ENCODE assay signal across 8 mouse cellular contexts in genomic region chr6:48684319-48684718, GRCm38 (mm10). TPM values are rescaled to one million over a fixed set of nuclear protein-coding genes. Genes with fewer than 3 reads are reported as not detected.
A peak's percentile ranks its signal among the peaks of the same experiment; 100 is the strongest.
DNase-seq lines count a peak whose midpoint lies in the region; ATAC-seq lines count a peak whose summit lies in the region.

Gene Gimap4, plus strand, starts transcription at chr6:48684549.

- H3K4me3 ChIP-seq in kidney, embryonic 16.5 days (ENCODE audit: low read length) = peak within 1 kb of the TSS; percentile 22
- H3K4me3 ChIP-seq in megakaryocyte, embryonic 14.5 days (replicated peaks) = peak within 1 kb of the TSS; percentile 2
- no peak within 1 kb of the TSS for H3K4me3 ChIP-seq in forebrain, embryonic 12.5 days (replicated peaks)

- peak within 1 kb of the TSS; percentile 72 for H3K27ac ChIP-seq in kidney, embryonic 16.5 days (ENCODE audit: low read length)
- no peak within 1 kb of the TSS for H3K27ac ChIP-seq in forebrain, embryonic 12.5 days

- no peaks in the 10 kb centered on the region for H3K4me1 ChIP-seq in kidney, embryonic 16.5 days (ENCODE audit: insufficient read depth, low read length)
- peaks cover 82% of the 10 kb centered on the region for H3K4me1 ChIP-seq in megakaryocyte, embryonic 14.5 days
- no peaks in the 10 kb centered on the region for H3K4me1 ChIP-seq in forebrain, embryonic 12.5 days

- H3K27me3 ChIP-seq in kidney, embryonic 16.5 days (ENCODE audit: insufficient read depth, low read length) = no peaks in the 10 kb centered on the region
- no peaks in the 10 kb centered on the region for H3K27me3 ChIP-seq in megakaryocyte, embryonic 14.5 days (replicated peaks)
- no peaks in the 10 kb centered on the region for H3K27me3 ChIP-seq in forebrain, embryonic 12.5 days

- H3K36me3 ChIP-seq in kidney, embryonic 16.5 days (ENCODE audit: insufficient read depth, low read length) = no peaks in the 10 kb centered on the region
- H3K36me3 ChIP-seq in megakaryocyte, embryonic 14.5 days (replicated peaks; ENCODE audit: low read length) = peaks cover 12% of the 10 kb centered on the region
- no peaks in the 10 kb centered on the region for H3K36me3 ChIP-seq in forebrain, embryonic 12.5 days (replicated peaks)

- H3K4me2 ChIP-seq in kidney, embryonic 16.5 days (replicated peaks; ENCODE audit: low read depth, low read length) = peak within 1 kb of the TSS; percentile 31
- H3K4me2 ChIP-seq in forebrain, embryonic 12.5 days = no peak within 1 kb of the TSS

- DNase-seq in kidney, postnatal 25 days = no peak
- DNase-seq in adrenal gland, postnatal 25 days = no peak
- no peak for DNase-seq in heart, postnatal 25 days (ENCODE audit: low spot score)
- no peak for DNase-seq in cerebellum, adult 11 months
- no peak for DNase-seq in cerebellum, adult 11-12 months

- ATAC-seq in kidney, embryonic 16.5 days (ENCODE audit: low FRiP score, low TSS enrichment) = no peak
- no peak for ATAC-seq in forebrain, embryonic 12.5 days (ENCODE audit: low FRiP score)

- 57% methylated on average over 5 of the region's 5 CpGs for WGBS in kidney, embryonic 16.5 days
- 72% methylated on average over 5 of the region's 5 CpGs for WGBS in forebrain, embryonic 12.5 days

- H3K9ac ChIP-seq in kidney, embryonic 16.5 days (replicated peaks; ENCODE audit: low read length) = peak within 1 kb of the TSS; percentile 52
- no peak within 1 kb of the TSS for H3K9ac ChIP-seq in forebrain, embryonic 12.5 days

- H3K9me3 ChIP-seq in kidney, embryonic 16.5 days (ENCODE audit: low read length) = no peaks in the 10 kb centered on the region
- no peaks in the 10 kb centered on the region for H3K9me3 ChIP-seq in megakaryocyte, embryonic 14.5 days
- H3K9me3 ChIP-seq in forebrain, embryonic 12.5 days = no peaks in the 10 kb centered on the region

- intact Hi-C loops in heart, postnatal 25 days (cut with DNase I) = loop anchor here (2.0 kb wide), 2 partner anchors 38 to 62 kb away; partner anchors contain the start of genes Gimap5 and Gimap8

RNA-seq across cellular contexts. Expression of gene Gimap4, which starts in this region (rescaled TPM):
- 84.6 and 86.0 TPM in 2 replicates for polyA plus RNA-seq in kidney, embryonic 16.5 days (2015; fragmentation: Nextera tagmentation; extraction: Ambion mirVana)
- total RNA-seq in adrenal gland, postnatal 25 days (2021) = 51.4 and 59.1 TPM in 2 replicates
- 10 to 100 TPM; 29.0 to 30.8 TPM for total RNA-seq in heart, postnatal 25 days (2021)
- 0.32 TPM in 1 of 2 replicates, not detected in the other for polyA plus RNA-seq in megakaryocyte, embryonic 14.5 days (2012; ENCODE audit: insufficient read depth, low replicate concordance)
- polyA plus RNA-seq in forebrain, embryonic 12.5 days (2016; fragmentation: Nextera tagmentation; extraction: Ambion mirVana) = 2.8 and 3.4 TPM in 2 replicates

Comparison
In these comparisons a context has a peak if more than half of its experiments do, and no peak if none do; other contexts are left out.
1. RNA of gene Gimap4 (polyA plus RNA-seq): 84.6 to 86.0 TPM in kidney, embryonic 16.5 days; 2.8 to 3.4 TPM in forebrain, embryonic 12.5 days and 0.32 TPM in megakaryocyte, embryonic 14.5 days; every median in the first group is over 10 times any median in the second.